Mouse (Mus musculus): Measurements from ENCODE around the gene Prr18.

Prr18 gene

DNA sequence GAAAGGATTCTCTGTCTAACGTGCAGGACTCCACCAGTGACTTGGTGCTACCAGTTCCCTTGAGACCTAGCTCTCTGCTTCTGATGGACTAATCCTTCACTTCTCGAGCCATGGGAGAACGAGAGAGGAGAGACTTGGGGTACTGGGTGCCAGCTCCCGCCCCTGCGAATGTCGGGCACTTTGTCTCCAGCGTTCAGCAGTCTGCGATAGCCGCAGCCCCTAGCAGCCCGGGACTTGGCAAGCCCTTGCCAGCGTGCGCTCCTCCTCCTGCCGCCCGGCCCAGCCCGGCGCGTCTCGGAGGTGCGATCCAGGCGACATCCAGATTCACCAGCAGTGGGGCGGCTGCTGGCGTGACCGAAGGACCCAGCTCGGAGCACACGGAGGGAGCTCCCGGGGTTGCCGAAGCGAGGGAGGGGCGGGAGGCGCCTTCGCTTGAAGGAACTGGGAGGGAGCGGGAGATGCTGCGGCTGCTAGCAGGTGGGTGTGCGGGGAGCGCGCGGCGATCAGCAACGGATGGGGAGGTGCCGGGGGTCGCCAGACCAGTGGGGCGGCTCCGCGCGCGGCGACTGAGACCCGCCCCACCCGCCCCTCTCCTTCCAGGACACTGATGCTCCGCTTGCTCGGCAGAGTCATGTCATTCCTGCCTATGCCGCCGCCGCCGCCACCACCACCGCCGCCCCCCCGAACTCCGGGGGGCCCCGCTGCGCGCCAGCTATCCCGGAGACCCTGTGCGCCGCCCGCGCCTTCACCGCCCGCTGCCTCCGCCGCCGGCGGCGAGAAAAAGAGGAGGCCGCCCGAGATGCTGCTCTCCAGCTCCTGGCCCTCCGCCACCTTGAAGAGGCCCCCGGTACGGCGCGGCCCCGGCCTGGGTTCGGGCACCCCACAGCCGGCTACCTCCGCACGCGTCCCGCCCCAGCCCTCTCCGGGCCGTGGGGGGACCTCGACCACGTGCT is 3.4 kb downstream of the Prr18 start:
- in situ Hi-C loops (cut with MboI; ENCODE audit: unreplicated experiment in 2 of 2): no loop called here

- in situ Hi-C loops (cut with MboI; ENCODE audit: unreplicated experiment in 2 of 2): no loop called here
Measured at GRCm38 (mm10) chr17:8341360-8341963, 4.2 kb downstream of the Prr18 start.

GRCm38 (mm10) chr17:8342706-8343105 is 5.4 kb downstream of the Prr18 start:
- in situ Hi-C loops (cut with MboI; ENCODE audit: unreplicated experiment in 2 of 2): no loop called here

- in situ Hi-C loops (cut with MboI; ENCODE audit: unreplicated experiment in 2 of 2): no loop called here
Measured at GRCm38 (mm10) chr17:8343416-8343815, 6.2 kb downstream of the Prr18 start.

DNA sequence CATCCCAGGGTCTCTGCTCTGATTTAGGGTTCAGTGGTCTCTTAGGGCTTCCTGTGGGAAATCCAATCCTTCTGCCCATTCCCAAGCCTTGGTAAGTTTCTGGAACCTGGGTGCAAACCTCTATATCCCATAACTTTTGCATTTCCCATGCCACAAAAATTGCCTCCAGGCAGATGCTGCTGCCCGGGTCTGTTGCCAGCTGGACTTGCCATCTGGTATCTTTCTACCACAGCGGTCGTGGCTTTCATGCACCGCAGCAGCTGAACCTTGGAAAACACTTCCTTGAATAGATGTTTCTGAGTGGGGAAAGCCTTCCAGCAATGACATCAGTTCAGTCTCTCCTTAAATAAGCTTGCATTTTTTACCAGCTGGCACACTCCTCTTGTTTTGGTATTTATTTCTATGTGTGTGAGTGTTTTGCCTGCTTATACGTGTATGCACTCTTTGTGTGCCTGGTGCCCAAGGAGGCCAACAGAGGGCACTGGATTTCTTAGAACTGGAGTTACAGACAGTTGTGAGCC is 10.6 kb downstream of the Prr18 start:
- in situ Hi-C loops (cut with MboI; ENCODE audit: unreplicated experiment in 2 of 2): no loop called here

DNA sequence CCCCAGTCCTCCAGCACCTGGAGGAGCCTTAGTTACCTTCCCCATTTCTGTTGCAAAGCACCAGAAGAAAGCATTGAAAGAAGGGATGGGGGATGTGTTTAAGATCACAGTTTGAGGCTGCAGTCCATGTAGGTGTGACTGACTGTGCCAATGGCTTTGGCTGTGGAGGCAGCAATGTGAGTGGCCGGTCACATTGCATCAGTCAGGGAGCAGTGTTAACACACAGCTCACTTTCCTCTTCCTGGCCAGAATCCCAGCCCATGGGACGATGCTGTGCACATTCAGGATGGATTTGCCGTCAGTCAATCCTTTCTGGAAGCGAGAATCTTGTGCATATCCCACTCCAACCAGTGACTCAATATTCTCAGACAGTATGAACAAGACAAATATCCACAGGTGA is 11.7 kb downstream of the Prr18 start:
- in situ Hi-C loops (cut with MboI; ENCODE audit: unreplicated experiment in 2 of 2): no loop called here

DNA sequence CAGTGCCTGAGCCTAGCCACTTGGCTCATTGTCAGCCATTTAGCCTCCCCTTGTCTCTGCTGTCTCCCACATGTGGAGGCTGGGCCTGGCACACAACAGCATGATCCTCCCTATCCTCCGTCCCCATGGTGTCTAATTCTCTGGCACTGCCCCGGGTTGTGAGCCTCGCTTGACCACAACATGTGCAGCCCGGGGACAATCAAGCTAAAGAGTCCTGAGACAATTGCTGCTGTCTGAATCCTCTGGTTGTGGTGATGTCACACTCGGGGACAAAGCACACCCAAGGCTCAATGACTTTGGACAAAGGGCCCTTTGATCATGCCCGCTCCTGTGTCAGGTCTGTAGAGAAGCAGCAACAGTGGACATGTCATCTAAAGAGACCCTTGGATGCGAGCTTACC is 13.8 kb downstream of the Prr18 start:
- in situ Hi-C loops (cut with MboI; ENCODE audit: unreplicated experiment in 2 of 2): no loop called here

DNA sequence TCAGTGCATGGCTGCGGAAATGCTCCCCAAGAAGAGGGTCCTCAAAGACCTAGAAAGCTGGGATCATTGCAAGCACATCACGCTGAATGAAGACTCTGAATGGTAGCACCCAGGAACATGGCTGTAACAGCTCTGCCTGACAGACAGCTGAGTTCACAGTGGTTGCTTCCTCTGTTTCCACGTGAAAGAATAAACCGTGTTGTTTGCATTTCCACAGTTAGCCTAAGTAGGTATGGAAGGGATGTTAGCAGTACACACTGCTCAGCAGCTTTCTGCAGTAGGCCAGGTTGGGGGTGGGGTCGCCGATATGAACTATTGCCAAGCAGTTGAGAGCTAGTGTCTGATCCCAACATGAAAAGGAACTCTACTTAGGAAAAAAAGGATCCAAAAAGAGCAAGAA is 18.4 kb downstream of the Prr18 start, which contains the start of gene T2:
Gene T2 (plus strand): TSS at position 301 of the 400 bp plus-strand sequence.
- in situ Hi-C loops (cut with MboI; ENCODE audit: unreplicated experiment in 2 of 2): no loop called here

DNA sequence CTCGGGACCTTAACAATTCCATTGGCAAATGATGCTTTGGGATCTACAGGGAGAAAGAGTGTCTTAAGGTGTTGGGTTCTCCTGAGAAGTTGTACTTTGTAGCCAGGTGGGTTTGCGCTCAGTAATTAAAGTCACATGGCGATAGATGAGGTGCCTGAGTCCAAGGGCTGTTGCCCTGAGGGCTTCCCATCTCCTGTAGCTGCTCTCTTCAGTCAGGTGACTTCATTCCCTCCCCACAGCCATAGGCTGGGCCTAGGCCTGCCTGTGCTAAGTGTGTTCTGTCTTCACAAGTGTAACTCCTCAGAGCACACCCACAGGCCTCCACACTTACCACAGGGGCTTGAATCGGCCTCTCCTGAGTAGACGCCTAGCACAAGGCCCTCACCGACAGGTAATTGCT is 20.2 kb downstream of the Prr18 start:
- in situ Hi-C loops (cut with MboI; ENCODE audit: unreplicated experiment in 2 of 2): no loop called here

- in situ Hi-C loops (cut with MboI; ENCODE audit: unreplicated experiment in 2 of 2): no loop called here
Measured at GRCm38 (mm10) chr17:8360876-8361275, 23.6 kb downstream of the Prr18 start.

GRCm38 (mm10) chr17:8361281-8362103 is 24.2 kb downstream of the Prr18 start:
- in situ Hi-C loops (cut with MboI; ENCODE audit: unreplicated experiment in 2 of 2): no loop called here

DNA sequence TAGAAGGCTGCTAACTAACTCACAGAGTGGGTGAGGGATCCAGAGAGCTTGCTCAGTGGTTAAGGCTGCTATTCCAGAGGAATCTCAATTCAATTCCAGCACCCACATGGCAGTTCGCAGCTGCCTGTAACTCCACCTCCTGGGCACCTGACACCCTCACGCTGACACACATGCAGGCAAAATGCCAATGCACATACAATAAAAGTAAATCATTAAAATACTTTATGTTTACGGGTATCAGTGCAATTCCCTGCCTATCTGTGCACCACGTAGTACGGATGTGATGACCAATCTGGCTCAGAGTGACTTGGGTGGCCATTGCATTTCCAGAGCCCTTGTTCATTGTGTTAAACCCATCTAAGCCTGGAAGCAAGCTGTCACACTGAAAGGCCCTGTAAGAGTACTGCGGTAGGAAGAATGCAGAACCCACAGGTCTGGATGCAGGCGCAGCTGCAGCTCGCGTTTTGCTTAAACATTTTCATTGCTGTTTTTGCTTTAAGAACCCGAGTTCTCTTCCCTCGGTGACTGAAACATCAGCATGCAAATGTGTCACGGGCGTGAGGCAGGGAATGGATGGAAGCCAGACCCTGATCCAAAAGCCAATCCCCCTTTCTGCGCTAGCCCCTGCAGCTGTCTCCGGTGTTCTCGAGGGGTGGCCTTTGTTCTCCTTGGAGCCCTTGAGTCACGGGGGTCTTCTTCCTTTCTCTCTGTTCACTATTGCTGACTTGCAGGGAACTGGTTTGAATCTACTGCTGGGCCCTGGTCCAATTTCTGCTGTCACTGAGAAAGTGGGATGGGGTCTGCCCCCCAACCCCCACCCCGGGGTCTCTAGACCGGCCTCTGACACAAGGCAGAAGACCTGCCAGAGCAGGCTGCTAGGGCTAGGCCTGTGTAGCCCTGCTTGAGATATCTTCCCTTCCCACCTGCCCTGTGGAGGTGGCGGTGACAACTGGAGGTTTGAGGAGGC is 30.5 kb downstream of the Prr18 start:
- in situ Hi-C loops (cut with MboI; ENCODE audit: unreplicated experiment in 2 of 2): no loop called here

- in situ Hi-C loops (cut with MboI; ENCODE audit: unreplicated experiment in 2 of 2): no loop called here
Measured at GRCm38 (mm10) chr17:8368570-8368969, 31.3 kb downstream of the Prr18 start.

DNA sequence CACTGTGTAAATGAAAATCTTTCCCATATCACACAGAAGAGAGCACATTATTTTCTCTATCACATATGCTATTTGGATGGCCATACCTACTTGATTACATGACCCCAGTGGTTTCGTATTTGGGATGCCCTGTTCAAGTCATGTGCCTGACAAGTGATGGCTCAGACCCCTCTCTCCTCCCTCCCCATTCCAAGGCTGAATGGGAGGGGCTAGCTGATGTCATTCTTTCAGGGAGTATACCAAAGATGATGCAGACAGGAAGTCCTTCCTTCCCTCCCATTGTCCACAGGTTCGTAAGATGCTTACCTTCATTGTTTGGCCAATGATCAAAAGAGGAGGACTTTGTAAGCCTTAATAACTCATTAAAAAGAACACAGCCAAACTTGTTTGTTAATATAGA is 31.9 kb downstream of the Prr18 start:
- in situ Hi-C loops (cut with MboI; ENCODE audit: unreplicated experiment in 2 of 2): no loop called here

- in situ Hi-C loops (cut with MboI; ENCODE audit: unreplicated experiment in 2 of 2): loop anchor here (5.0 to 10.0 kb wide), 7 partner anchors 108 to 506 kb away; no protein-coding TSS in a partner anchor
Measured at GRCm38 (mm10) chr17:8370634-8371229, 33.5 kb downstream of the Prr18 start.

GRCm38 (mm10) chr17:8371834-8372233 is 34.6 kb downstream of the Prr18 start:
- in situ Hi-C loops (cut with MboI; ENCODE audit: unreplicated experiment in 2 of 2): loop anchor here (5.0 to 10.0 kb wide), 7 partner anchors 110 to 507 kb away; no protein-coding TSS in a partner anchor

- in situ Hi-C loops (cut with MboI; ENCODE audit: unreplicated experiment in 2 of 2): loop anchor here (5.0 to 10.0 kb wide), 7 partner anchors 110 to 508 kb away; no protein-coding TSS in a partner anchor
Measured at GRCm38 (mm10) chr17:8372286-8373046, 35.2 kb downstream of the Prr18 start.

- in situ Hi-C loops (cut with MboI; ENCODE audit: unreplicated experiment in 2 of 2): loop anchor here (10.0 kb wide), 3 partner anchors 182 to 512 kb away; no protein-coding TSS in a partner anchor
Measured at GRCm38 (mm10) chr17:8377298-8377697, 40.0 kb downstream of the Prr18 start.

All from v-Abl transformed pro-B cells (cell line).